Mouse (Mus musculus): Measurements from ENCODE around the gene Ralgapa2. TPM values are rescaled to one million over a fixed set of nuclear protein-coding genes. Genes with fewer than 3 reads are reported as not detected.

Gene Ralgapa2
- polyA plus RNA-seq, 1 experiment: 17.8 TPM

DNA sequence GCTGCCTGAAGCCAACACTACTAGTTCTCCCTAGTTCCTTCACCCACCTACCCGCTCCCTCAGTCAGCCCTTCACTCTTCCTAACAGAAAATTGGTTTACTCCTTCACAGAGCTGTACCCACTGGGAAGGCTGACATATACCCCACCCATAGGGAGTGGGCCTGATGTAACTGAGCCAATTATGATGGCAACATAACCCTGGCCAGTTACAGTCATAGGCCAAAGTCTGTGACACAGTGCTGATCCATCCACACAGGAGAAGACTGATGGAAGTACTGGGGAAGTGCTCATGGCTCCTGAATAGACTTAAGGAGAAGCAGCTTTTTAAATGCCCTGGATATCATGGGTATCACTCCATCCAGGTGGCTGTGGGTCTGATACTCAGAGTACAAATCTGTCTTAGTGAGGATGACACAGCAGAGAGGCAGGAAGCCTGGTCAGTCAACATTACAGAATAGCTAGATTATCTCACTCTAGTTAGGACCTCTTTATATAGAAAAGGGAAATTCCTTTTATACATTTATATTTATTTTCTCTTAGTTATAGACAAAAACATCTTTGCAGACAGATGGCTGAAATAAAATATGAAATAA lies 18.7 kb downstream of the Ralgapa2 start:
- TF ChIP-seq CTCF (IDR thresholded peaks at IDR 0.05; ENCODE audit: borderline replicate concordance, control insufficient read depth, extremely low read depth, insufficient read depth, low read length, poor library complexity): no peak
- TF ChIP-seq POLR2A (IDR thresholded peaks at IDR 0.05; ENCODE audit: control insufficient read depth, extremely low read depth, insufficient read depth, low read length, poor library complexity): no peak
- no peaks in the 10 kb centered on the region for H3K4me1 ChIP-seq (replicated peaks; ENCODE audit: control insufficient read depth, insufficient read depth, low read length)
- no peaks in the 10 kb centered on the region for H3K27me3 ChIP-seq (ENCODE audit: control insufficient read depth, insufficient read depth, low read length)
- no peak overlapping the region for H3K4me3 ChIP-seq (ENCODE audit: control insufficient read depth, insufficient read depth, low read length)
- H3K27ac ChIP-seq (ENCODE audit: control insufficient read depth, insufficient read depth, low read length): no peak overlapping the region
- no peak for DNase-seq
- 100% methylated on average over 1 of the region's 1 CpGs for WGBS
- no peaks in the 10 kb centered on the region for H3K36me3 ChIP-seq (ENCODE audit: control insufficient read depth, insufficient read depth, low read length)

DNA sequence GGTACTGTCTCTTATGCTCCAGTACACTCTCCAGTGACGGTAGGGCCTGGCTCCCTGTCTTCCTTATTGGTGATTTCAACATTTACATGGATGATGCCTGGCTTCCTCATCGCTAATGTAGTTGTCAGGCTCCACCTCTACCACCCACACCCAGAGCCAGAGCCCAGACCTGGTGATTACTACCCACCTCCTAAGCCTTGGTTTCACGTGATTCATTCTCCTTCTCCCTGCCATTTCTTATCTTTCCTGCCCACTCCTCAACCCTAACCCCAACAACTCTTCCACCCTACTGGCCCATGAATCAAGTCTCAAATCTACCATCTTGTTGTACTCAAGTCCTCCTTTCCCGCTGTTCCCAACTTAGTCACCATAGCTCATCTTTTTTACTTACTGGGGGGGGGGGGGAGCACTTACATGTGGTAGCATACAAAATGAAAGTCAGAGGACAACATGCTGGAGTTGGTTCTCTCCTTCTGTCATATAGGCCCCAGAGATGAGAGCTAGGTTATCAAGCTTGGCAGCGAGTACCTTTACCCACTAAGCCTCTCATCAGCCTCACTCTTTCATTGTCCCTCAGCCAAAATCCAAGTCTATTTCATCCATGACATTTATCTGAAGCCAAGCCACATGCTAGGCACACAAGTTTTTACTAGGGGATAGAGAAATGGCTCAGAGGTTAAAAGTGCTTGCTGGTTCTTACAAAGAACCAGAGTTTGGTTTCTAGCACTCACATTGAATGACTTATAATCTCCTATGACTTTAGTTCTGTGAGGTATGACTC lies 20.1 kb downstream of the Ralgapa2 start:
- Histone ChIP-seq H3K4me1 (replicated peaks; ENCODE audit: control insufficient read depth, insufficient read depth, low read length) (no peaks in the 10 kb centered on the region), H3K36me3 (ENCODE audit: control insufficient read depth, insufficient read depth, low read length) (no peaks in the 10 kb centered on the region), H3K27me3 (ENCODE audit: control insufficient read depth, insufficient read depth, low read length) (no peaks in the 10 kb centered on the region), H3K27ac (ENCODE audit: control insufficient read depth, insufficient read depth, low read length) (no peak overlapping the region), H3K4me3 (ENCODE audit: control insufficient read depth, insufficient read depth, low read length) (no peak overlapping the region)
- WGBS: 99% methylated on average over 5 of the region's 5 CpGs
- TF ChIP-seq POLR2A (IDR thresholded peaks at IDR 0.05; ENCODE audit: control insufficient read depth, extremely low read depth, insufficient read depth, low read length, poor library complexity): no peak
- TF ChIP-seq CTCF (IDR thresholded peaks at IDR 0.05; ENCODE audit: borderline replicate concordance, control insufficient read depth, extremely low read depth, insufficient read depth, low read length, poor library complexity): no peak
- DNase-seq: no peak

DNA sequence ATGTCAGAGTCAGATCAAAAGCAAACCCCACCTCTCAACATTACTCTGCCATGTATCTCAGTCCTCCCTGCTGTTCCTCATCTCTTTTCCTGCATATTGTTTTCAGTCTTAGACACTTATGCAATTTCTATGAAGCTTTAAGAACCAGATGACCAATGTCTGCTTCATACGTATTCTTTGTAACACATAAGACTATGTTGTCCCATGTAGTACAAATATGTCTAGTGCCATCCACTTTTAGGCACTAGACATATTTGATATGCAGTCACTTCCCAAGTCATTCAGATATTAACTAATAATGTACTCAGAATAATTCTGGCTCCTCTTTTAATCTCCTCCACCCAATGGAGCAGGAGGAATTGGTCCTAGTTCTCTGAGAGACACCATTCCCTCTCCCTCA lies 21.2 kb downstream of the Ralgapa2 start:
- Histone ChIP-seq H3K4me1 (replicated peaks; ENCODE audit: control insufficient read depth, insufficient read depth, low read length) (no peaks in the 10 kb centered on the region), H3K27ac (ENCODE audit: control insufficient read depth, insufficient read depth, low read length) (no peak overlapping the region), H3K27me3 (ENCODE audit: control insufficient read depth, insufficient read depth, low read length) (no peaks in the 10 kb centered on the region), H3K4me3 (ENCODE audit: control insufficient read depth, insufficient read depth, low read length) (no peak overlapping the region), H3K36me3 (ENCODE audit: control insufficient read depth, insufficient read depth, low read length) (no peaks in the 10 kb centered on the region)
- 96% methylated on average over 1 of the region's 1 CpGs for WGBS
- TF ChIP-seq POLR2A (IDR thresholded peaks at IDR 0.05; ENCODE audit: control insufficient read depth, extremely low read depth, insufficient read depth, low read length, poor library complexity): no peak
- no peak for TF ChIP-seq CTCF (IDR thresholded peaks at IDR 0.05; ENCODE audit: borderline replicate concordance, control insufficient read depth, extremely low read depth, insufficient read depth, low read length, poor library complexity)
- DNase-seq: no peak

DNA sequence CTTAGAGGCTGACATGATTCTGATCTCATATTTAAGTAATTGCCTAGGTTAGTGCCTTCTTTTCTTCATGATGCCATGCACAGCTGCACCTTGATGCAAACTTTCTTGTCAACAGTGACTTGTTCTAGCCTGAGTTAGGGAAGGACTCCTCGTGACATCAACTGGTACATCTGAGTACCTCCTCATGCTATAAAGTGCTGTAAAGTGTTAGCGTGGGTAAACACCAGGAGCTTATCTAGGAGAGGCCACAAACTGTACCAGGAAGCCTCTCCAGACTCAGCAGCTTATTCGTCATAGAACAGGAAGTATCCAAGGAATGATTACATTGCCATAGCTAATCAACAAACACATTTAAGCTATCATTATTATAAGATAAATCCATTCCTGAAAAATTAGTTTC lies 23.9 kb downstream of the Ralgapa2 start:
- WGBS: 95% methylated on average over 3 of the region's 3 CpGs
- no peak overlapping the region for H3K4me3 ChIP-seq (ENCODE audit: control insufficient read depth, insufficient read depth, low read length)
- H3K27me3 ChIP-seq (ENCODE audit: control insufficient read depth, insufficient read depth, low read length): no peaks in the 10 kb centered on the region
- H3K4me1 ChIP-seq (replicated peaks; ENCODE audit: control insufficient read depth, insufficient read depth, low read length): no peaks in the 10 kb centered on the region
- no peak for DNase-seq
- TF ChIP-seq CTCF (IDR thresholded peaks at IDR 0.05; ENCODE audit: borderline replicate concordance, control insufficient read depth, extremely low read depth, insufficient read depth, low read length, poor library complexity) (no peak), POLR2A (IDR thresholded peaks at IDR 0.05; ENCODE audit: control insufficient read depth, extremely low read depth, insufficient read depth, low read length, poor library complexity) (no peak)
- H3K36me3 ChIP-seq (ENCODE audit: control insufficient read depth, insufficient read depth, low read length): peaks cover 6% of the 10 kb centered on the region; the same call in 1 of the 2 replicates
- H3K27ac ChIP-seq (ENCODE audit: control insufficient read depth, insufficient read depth, low read length): no peak overlapping the region

DNA sequence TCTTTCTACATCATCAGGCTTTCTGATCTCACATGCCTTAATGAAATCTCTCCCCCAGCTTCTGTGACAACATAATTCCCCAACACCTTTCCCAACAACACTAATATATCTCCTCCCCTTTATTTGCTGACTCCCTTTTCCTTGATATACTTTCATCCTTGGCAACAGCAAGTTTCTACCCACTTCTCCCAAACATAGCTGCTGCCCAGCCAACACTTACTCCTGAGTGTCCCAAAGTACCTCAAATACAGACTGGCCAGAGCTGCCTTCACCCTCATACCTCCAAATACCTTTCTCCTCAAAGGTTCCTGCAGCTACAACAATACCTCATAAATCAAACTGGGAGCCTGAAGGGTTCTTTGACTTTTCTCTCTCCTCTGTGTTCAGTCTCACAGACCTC lies 29.3 kb downstream of the Ralgapa2 start:
- TF ChIP-seq POLR2A (IDR thresholded peaks at IDR 0.05; ENCODE audit: control insufficient read depth, extremely low read depth, insufficient read depth, low read length, poor library complexity): no peak
- no peak for TF ChIP-seq CTCF (IDR thresholded peaks at IDR 0.05; ENCODE audit: borderline replicate concordance, control insufficient read depth, extremely low read depth, insufficient read depth, low read length, poor library complexity)
- DNase-seq: no peak
- H3K27ac ChIP-seq (ENCODE audit: control insufficient read depth, insufficient read depth, low read length): no peak overlapping the region
- H3K4me3 ChIP-seq (ENCODE audit: control insufficient read depth, insufficient read depth, low read length): no peak overlapping the region
- no peaks in the 10 kb centered on the region for H3K4me1 ChIP-seq (replicated peaks; ENCODE audit: control insufficient read depth, insufficient read depth, low read length)
- H3K27me3 ChIP-seq (ENCODE audit: control insufficient read depth, insufficient read depth, low read length): no peaks in the 10 kb centered on the region
- H3K36me3 ChIP-seq (ENCODE audit: control insufficient read depth, insufficient read depth, low read length): peaks cover 6% of the 10 kb centered on the region; the same call in 1 of the 2 replicates

DNA sequence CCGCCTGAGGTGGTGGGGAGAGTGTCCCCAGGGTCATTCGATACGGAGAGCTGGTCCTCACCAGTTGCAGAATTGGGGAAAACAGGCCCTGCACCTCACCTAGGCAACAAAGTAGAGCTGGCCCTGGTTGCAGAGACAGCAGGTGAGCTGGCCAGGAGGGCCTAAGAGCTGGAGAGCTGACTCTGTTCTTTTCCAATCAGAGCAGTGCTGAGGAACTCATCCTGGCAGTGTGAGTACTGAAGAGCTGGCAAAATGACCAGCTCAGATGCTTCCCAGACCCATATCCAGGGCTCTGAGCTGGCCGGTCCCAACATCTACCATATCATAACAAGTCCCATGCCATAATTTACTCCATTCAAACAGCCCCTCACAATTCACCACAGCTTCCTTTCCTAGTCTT lies 34.7 kb downstream of the Ralgapa2 start:
- Histone ChIP-seq H3K27ac (ENCODE audit: control insufficient read depth, insufficient read depth, low read length) (no peak overlapping the region), H3K4me1 (replicated peaks; ENCODE audit: control insufficient read depth, insufficient read depth, low read length) (no peaks in the 10 kb centered on the region), H3K36me3 (ENCODE audit: control insufficient read depth, insufficient read depth, low read length) (no peaks in the 10 kb centered on the region), H3K4me3 (ENCODE audit: control insufficient read depth, insufficient read depth, low read length) (no peak overlapping the region), H3K27me3 (ENCODE audit: control insufficient read depth, insufficient read depth, low read length) (no peaks in the 10 kb centered on the region)
- DNase-seq: no peak
- 98% methylated on average over 4 of the region's 4 CpGs for WGBS
- no peak for TF ChIP-seq CTCF (IDR thresholded peaks at IDR 0.05; ENCODE audit: borderline replicate concordance, control insufficient read depth, extremely low read depth, insufficient read depth, low read length, poor library complexity)
- no peak for TF ChIP-seq POLR2A (IDR thresholded peaks at IDR 0.05; ENCODE audit: control insufficient read depth, extremely low read depth, insufficient read depth, low read length, poor library complexity)
